Mouse (Mus musculus) heart, postnatal 0 days (tissue): ENCODE data around the gene Hmgcl.

ENCODE experiments used
- CTCF ChIP-seq: IDR thresholded peaks from 2 replicates; pipeline ENCODE4 v1.5.1; 2016; ENCODE audit warnings: antibody characterized with exemption, control low read depth, low read depth
- EP300 ChIP-seq: IDR thresholded peaks from 2 replicates; pipeline ENCODE4 v1.6.1; 2016; ENCODE audit warnings: antibody characterized with exemption, low read depth

- TF ChIP-seq CTCF: no peak
- TF ChIP-seq EP300: no peak
These were observed 34.1 kb upstream of the Hmgcl start for GRCm38 (mm10) chr4:135912164-135912563.
